Comparison of ENCODE assay signal across 8 mouse cellular contexts in genomic region chr8:124368213-124368612, GRCm38 (mm10).
DNase-seq lines count a peak whose midpoint lies in the region; ATAC-seq and TF ChIP-seq lines count a peak whose summit lies in the region.

No protein-coding gene starts in this region.

- H3K9me3 ChIP-seq in heart, embryonic 12.5 days (replicated peaks), result no peaks in the 10 kb centered on the region
- H3K9me3 ChIP-seq in forebrain, embryonic 12.5 days, result no peaks in the 10 kb centered on the region
- H3K9me3 ChIP-seq in intestine, embryonic 16.5 days (ENCODE audit: control insufficient read depth, low read length), result no peaks in the 10 kb centered on the region

- no peak for ATAC-seq in heart, embryonic 12.5 days (ENCODE audit: insufficient number of reproducible peaks, low FRiP score)
- 0 out of 2 replicates have a peak, but pooled peaks have one; percentile 41 for ATAC-seq in forebrain, embryonic 12.5 days (ENCODE audit: low FRiP score)
- ATAC-seq in intestine, embryonic 16.5 days, result 0 out of 2 replicates have a peak, but pooled peaks have one; percentile 38

- TF ChIP-seq CTCF in small intestine, adult 2 months (IDR thresholded peaks at IDR 0.05; ENCODE audit: extremely low read depth, insufficient read length, insufficient replicate concordance, low read depth, low read length), result peak; percentile 88; the same call in 1 of the 2 replicates

- no peak overlapping the region for H3K4me2 ChIP-seq in heart, embryonic 12.5 days
- no peak overlapping the region for H3K4me2 ChIP-seq in forebrain, embryonic 12.5 days
- H3K4me2 ChIP-seq in intestine, embryonic 16.5 days (ENCODE audit: low read depth, low read length), result no peak overlapping the region

- H3K9ac ChIP-seq in heart, embryonic 12.5 days, result no peak overlapping the region
- no peak overlapping the region for H3K9ac ChIP-seq in forebrain, embryonic 12.5 days
- no peak overlapping the region for H3K9ac ChIP-seq in intestine, embryonic 16.5 days (ENCODE audit: low read depth, low read length)

- H3K27me3 ChIP-seq in heart, embryonic 12.5 days (replicated peaks), result no peaks in the 10 kb centered on the region
- H3K27me3 ChIP-seq in forebrain, embryonic 12.5 days, result no peaks in the 10 kb centered on the region
- no peaks in the 10 kb centered on the region for H3K27me3 ChIP-seq in intestine, embryonic 16.5 days (replicated peaks; ENCODE audit: control insufficient read depth, insufficient read depth, low read length)
- 0 out of 2 replicates have a peak, but pooled peaks cover 2% of the 10 kb centered on the region for H3K27me3 ChIP-seq in small intestine, adult 2 months (ENCODE audit: control insufficient read depth, insufficient read depth, low read length)

- peaks cover 6% of the 10 kb centered on the region; the same call in 1 of the 2 replicates for H3K4me1 ChIP-seq in heart, embryonic 12.5 days (replicated peaks)
- H3K4me1 ChIP-seq in forebrain, embryonic 12.5 days, result no peaks in the 10 kb centered on the region
- no peaks in the 10 kb centered on the region for H3K4me1 ChIP-seq in intestine, embryonic 16.5 days (ENCODE audit: control insufficient read depth, insufficient read depth, low read length)
- H3K4me1 ChIP-seq in small intestine, adult 2 months (ENCODE audit: control insufficient read depth, insufficient read depth, insufficient read length, low read length), result no peaks in the 10 kb centered on the region

- no peaks in the 10 kb centered on the region for H3K36me3 ChIP-seq in heart, embryonic 12.5 days
- H3K36me3 ChIP-seq in forebrain, embryonic 12.5 days (replicated peaks), result no peaks in the 10 kb centered on the region
- no peaks in the 10 kb centered on the region for H3K36me3 ChIP-seq in intestine, embryonic 16.5 days (ENCODE audit: control insufficient read depth, insufficient read depth, low read length)
- H3K36me3 ChIP-seq in small intestine, adult 2 months (ENCODE audit: control insufficient read depth, insufficient read depth, low read length), result no peaks in the 10 kb centered on the region

- H3K27ac ChIP-seq in heart, embryonic 12.5 days (ENCODE audit: poor library complexity, severe bottlenecking), result no peak overlapping the region
- no peak overlapping the region for H3K27ac ChIP-seq in forebrain, embryonic 12.5 days
- H3K27ac ChIP-seq in intestine, embryonic 16.5 days (ENCODE audit: low read length), result no peak overlapping the region
- H3K27ac ChIP-seq in small intestine, adult 2 months (ENCODE audit: insufficient read depth, low read depth, low read length), result no peak overlapping the region

- 19% methylated on average over 8 of the region's 8 CpGs for WGBS in heart, embryonic 12.5 days
- 21% methylated on average over 8 of the region's 8 CpGs for WGBS in forebrain, embryonic 12.5 days
- 19% methylated on average over 8 of the region's 8 CpGs for WGBS in intestine, embryonic 16.5 days
- 12% methylated on average over 8 of the region's 8 CpGs for WGBS in small intestine, adult 2 months

- TF ChIP-seq POLR2A in small intestine, adult 2 months (IDR thresholded peaks at IDR 0.05; ENCODE audit: low read depth, low read length), result no peak

- no peak overlapping the region for H3K4me3 ChIP-seq in heart, embryonic 12.5 days
- no peak overlapping the region for H3K4me3 ChIP-seq in forebrain, embryonic 12.5 days (replicated peaks)
- H3K4me3 ChIP-seq in intestine, embryonic 16.5 days (ENCODE audit: low read length), result no peak overlapping the region
- H3K4me3 ChIP-seq in small intestine, adult 2 months (ENCODE audit: low read depth, low read length), result no peak overlapping the region

- peak; percentile 85 for DNase-seq in heart, adult 11 months
- peak; percentile 58 to 73 for DNase-seq in CD8-positive naive resting alpha-beta T cell, adult 2 months (ENCODE audit: low read depth in 2 of 2, low spot score in 2 of 2)
- DNase-seq in c-Kit-negative CD71-positive TER-119-positive erythroid progenitor cells, embryonic 14.5 days (ENCODE audit: low read depth, low spot score), result peak; percentile 37
- DNase-seq in lung, postnatal 4 days, result peak; percentile 55 to 73
